Mouse (Mus musculus): ENCODE measurements at regions not wholly inside any gene's neighbourhood (a gene's known extent, or its start where the extent isn't known, plus 50 kb on each side); places are given as distances from the start of the nearest gene placed in this dataset.

GRCm38 (mm10) chr5:6590058-6590457, 713.9 kb upstream of the Tex47 start:
- in situ Hi-C loops (cut with MboI, MseI) = no loop called here

- in situ Hi-C loops (cut with MboI, MseI) = loop anchor here (25.0 kb wide), 1 partner anchor 499 kb away; no protein-coding TSS in a partner anchor
Observed at GRCm38 (mm10) chr5:6611151-6611550, 692.8 kb upstream of the Tex47 start.

GRCm38 (mm10) chr5:6644869-6645268, 659.0 kb upstream of the Tex47 start:
- in situ Hi-C loops (cut with MboI, MseI) = no loop called here

- in situ Hi-C loops (cut with MboI, MseI) = loop anchor here (25.0 kb wide), 1 partner anchor 1936 kb away; the partner anchor contains the start of gene Rundc3b
Observed at GRCm38 (mm10) chr5:6676211-6676610, 627.7 kb upstream of the Tex47 start.

- in situ Hi-C loops (cut with MboI, MseI) = loop anchor here (10.0 kb wide), 1 partner anchor 1115 kb away; no protein-coding TSS in a partner anchor
Observed at GRCm38 (mm10) chr5:6709668-6710309, 594.1 kb upstream of the Tex47 start.

GRCm38 (mm10) chr5:6716179-6716578, 587.7 kb upstream of the Tex47 start:
- in situ Hi-C loops (cut with MboI, MseI) = loop anchor here (10.0 kb wide), 1 partner anchor 1109 kb away; no protein-coding TSS in a partner anchor

GRCm38 (mm10) chr5:6716630-6717029, 587.3 kb upstream of the Tex47 start:
- in situ Hi-C loops (cut with MboI, MseI) = loop anchor here (10.0 kb wide), 1 partner anchor 1108 kb away; no protein-coding TSS in a partner anchor
